Mouse (Mus musculus): Measurements from ENCODE around the gene Cxcr2. TPM values are rescaled to one million over a fixed set of nuclear protein-coding genes. Genes with fewer than 3 reads are reported as not detected.

Cxcr2 gene
- polyA plus RNA-seq, 1 experiment: not detected

DNA sequence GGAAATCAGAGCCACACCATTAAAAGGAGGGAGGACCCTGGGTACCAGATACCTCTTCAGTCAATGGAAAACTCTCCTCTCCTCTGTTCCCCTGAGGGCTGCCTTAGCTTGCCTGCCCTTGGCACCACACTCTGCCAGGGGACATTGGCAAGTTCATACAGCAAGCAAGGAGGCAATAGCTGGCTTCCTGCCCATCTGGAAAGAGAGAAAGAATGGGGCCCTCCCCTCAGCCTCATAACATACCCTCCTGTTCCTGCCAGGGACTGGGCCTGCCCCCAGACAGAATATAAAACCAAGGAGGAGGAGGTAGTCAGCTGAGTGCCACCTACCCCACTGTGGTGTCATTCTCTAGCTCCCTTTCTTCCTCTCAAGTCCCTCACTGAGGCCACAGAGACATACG lies 34.7 kb upstream of the Cxcr2 start:
- H3K4me1 ChIP-seq (ENCODE audit: control insufficient read depth, insufficient read depth, low read length): no peaks in the 10 kb centered on the region
- H3K27ac ChIP-seq (ENCODE audit: insufficient read depth, low read depth, low read length): no peak overlapping the region
- TF ChIP-seq CTCF (IDR thresholded peaks at IDR 0.05; ENCODE audit: low read depth, low read length) (no peak), POLR2A (IDR thresholded peaks at IDR 0.05; ENCODE audit: borderline replicate concordance, low read depth, low read length) (no peak)
- no peak overlapping the region for H3K4me3 ChIP-seq (ENCODE audit: insufficient read depth, low read length)

DNA sequence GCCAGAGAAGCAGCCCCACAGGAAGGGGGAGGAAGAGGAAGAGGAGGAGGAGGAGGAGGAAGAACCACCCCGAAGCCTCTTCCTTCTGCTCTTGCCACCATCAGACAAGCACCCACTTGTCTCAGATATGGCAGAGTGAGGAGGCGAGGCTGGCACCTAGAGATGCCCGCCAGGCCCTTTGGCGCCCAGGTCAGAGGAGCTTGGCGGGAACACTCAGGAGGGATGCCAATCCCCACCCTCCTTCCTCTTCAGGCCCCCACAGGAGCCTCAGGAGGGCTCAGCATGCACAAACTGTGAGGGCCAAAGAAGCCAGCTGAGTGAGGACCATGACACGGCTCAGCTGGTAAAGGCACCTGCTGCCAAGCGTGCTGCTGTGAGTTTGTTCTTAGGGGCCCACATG lies 32.7 kb upstream of the Cxcr2 start:
- TF ChIP-seq POLR2A (IDR thresholded peaks at IDR 0.05; ENCODE audit: borderline replicate concordance, low read depth, low read length): no peak
- no peak for TF ChIP-seq CTCF (IDR thresholded peaks at IDR 0.05; ENCODE audit: low read depth, low read length)
- H3K27ac ChIP-seq (ENCODE audit: insufficient read depth, low read depth, low read length): no peak overlapping the region
- peaks cover 9% of the 10 kb centered on the region for H3K4me1 ChIP-seq (ENCODE audit: control insufficient read depth, insufficient read depth, low read length)
- no peak overlapping the region for H3K4me3 ChIP-seq (ENCODE audit: insufficient read depth, low read length)

DNA sequence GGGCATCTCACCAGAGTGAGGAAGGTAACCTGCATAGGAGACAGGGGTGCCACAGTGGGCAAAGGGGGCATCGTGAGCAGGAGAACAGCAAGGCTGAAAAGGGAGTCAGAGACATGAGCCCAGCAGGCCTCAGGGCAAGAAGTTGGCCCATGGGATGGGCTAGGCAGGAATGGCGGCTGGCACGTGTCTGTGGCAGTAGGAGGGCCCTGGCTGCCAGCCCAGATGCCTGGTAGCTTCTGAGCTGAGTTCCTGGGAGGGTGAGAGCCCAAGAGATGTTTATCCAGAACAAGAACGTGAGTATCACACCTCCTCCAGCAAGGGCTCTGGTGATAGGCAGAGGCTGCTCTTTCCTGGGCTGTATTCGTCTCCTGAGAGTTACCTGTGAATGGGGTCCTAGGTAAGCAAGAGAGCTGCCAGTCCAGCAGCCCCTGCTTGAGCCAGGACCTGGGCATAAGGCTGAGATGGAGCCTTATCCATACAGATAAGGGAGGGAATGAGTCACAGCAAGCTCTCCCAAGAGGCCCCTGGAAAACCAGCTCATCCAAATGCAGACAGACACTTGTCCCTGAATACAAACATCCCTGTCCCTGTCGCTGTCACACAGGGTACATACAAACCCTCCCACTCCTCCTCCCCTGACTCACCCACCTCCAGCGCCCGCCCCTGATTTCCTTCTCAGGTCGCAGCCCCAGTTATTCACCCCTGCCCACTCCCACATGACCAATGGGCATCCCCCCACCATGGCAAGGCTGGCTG lies 31.8 kb upstream of the Cxcr2 start:
- Histone ChIP-seq H3K4me3 (ENCODE audit: insufficient read depth, low read length) (no peak overlapping the region), H3K27ac (ENCODE audit: insufficient read depth, low read depth, low read length) (no peak overlapping the region), H3K4me1 (ENCODE audit: control insufficient read depth, insufficient read depth, low read length) (peaks cover 10% of the 10 kb centered on the region)
- TF ChIP-seq CTCF (IDR thresholded peaks at IDR 0.05; ENCODE audit: low read depth, low read length): no peak
- TF ChIP-seq POLR2A (IDR thresholded peaks at IDR 0.05; ENCODE audit: borderline replicate concordance, low read depth, low read length): no peak

DNA sequence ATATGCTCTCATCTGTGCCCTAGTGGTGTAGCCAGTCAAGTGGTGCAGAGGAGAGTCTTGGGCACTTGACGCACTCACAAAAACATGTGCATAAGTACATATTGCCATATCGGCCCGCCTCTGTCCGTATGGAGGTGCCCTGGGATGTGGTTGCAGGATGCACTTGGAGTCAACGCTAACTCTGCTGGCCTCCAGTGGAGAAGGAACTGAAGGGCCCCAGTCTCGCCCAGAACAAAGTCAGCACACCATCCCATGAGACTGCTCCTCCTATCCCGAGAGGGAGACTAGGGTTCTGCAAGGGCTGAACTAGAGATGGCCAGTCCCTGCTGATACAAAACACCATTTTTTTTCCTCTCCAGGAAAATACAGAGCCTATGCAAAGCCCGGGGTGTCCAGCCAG lies 30.6 kb upstream of the Cxcr2 start:
- Histone ChIP-seq H3K4me3 (ENCODE audit: insufficient read depth, low read length) (no peak overlapping the region), H3K27ac (ENCODE audit: insufficient read depth, low read depth, low read length) (no peak overlapping the region), H3K4me1 (ENCODE audit: control insufficient read depth, insufficient read depth, low read length) (peaks cover 10% of the 10 kb centered on the region)
- TF ChIP-seq CTCF (IDR thresholded peaks at IDR 0.05; ENCODE audit: low read depth, low read length): no peak
- TF ChIP-seq POLR2A (IDR thresholded peaks at IDR 0.05; ENCODE audit: borderline replicate concordance, low read depth, low read length): no peak

DNA sequence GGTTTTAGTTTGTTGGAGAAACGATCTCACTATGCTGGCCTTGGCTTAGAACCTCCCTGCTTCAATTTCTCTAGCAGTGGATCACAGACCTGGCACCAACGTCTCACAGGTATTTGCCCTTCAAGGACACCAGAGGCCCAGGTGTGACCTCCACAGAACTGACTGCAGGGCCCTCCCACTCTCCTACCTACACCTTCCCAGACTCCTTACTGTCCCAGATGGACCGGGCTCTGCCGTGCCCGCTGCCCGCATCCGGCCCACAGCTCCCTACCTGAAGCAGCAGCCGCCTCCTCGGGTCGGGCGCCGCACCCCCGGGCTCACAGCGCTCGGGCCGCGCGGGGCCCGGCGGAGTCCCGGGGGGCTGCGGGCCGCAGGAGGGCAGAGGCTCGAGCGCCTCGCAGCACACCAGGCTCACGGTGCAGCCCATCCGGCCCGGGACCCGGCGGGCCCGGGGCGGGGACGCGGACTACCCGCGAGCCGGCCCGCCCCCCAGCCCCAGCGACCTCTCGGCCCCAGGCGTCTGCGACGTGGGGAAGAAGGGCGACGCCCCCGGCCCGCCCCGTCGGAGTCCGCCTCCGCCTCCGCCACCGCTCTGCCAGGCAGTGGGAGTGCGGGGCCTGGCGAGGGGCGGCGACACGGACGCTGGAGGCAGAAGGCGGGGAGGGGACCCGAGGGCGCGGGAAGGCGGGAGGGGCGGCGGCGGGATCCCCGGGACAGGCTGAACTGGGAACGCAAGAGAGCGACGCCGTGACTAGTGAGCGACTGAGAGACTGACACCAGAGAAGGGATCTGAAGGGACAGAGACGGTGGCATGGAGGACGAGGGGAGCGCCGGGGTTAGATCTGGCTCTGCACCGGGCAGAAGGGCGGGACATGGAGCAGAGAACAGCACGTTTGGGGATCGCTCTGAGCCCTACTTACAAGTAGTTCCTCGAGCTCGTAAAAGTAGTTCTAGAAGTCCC lies 29.5 kb upstream of the Cxcr2 start, which contains the start of gene Tns1:
Tns1 (minus strand) TSS at position 429 of the 961 bp plus-strand sequence.
- no peak within 1 kb of the TSS for H3K27ac ChIP-seq (ENCODE audit: insufficient read depth, low read depth, low read length)
- peaks cover 10% of the 10 kb centered on the region for H3K4me1 ChIP-seq (ENCODE audit: control insufficient read depth, insufficient read depth, low read length)
- peak within 1 kb of the TSS; percentile 50 for H3K4me3 ChIP-seq (ENCODE audit: insufficient read depth, low read length)
- TF ChIP-seq POLR2A (IDR thresholded peaks at IDR 0.05; ENCODE audit: borderline replicate concordance, low read depth, low read length) (no peak), CTCF (IDR thresholded peaks at IDR 0.05; ENCODE audit: low read depth, low read length) (no peak)

DNA sequence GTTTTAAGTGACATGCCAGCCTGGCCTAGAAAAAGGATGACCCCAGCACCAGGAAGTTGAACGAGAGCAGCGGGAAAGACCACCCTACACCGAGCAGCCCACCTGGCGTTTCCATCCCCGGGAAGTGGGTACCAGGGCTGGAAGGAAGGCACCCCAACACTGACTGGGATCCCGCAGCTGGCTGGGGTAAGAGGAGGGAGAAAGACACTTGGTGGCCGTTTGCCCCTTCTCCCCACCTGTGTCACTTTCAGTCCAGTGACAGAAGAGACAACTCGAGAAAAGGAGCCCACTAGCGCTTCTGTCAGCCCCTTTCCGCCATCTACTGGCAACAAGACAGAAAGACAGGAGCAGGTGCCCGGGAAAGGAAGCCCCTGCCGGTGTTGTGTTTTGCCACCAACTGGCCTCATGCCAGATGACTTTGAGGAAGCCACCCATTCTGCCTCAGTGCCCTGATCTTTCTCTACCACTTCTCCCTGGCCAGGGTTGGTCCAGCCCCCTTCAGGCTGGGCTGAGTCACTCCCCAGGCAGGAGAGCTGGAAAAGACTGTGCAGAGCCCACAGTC lies 28.7 kb upstream of the Cxcr2 start, which contains the start of gene Rufy4:
Rufy4 (plus strand) TSS at position 551 of the 562 bp plus-strand sequence.
- no peak within 1 kb of the TSS for H3K27ac ChIP-seq (ENCODE audit: insufficient read depth, low read depth, low read length)
- peak within 1 kb of the TSS; percentile 50 for H3K4me3 ChIP-seq (ENCODE audit: insufficient read depth, low read length)
- TF ChIP-seq CTCF (IDR thresholded peaks at IDR 0.05; ENCODE audit: low read depth, low read length) (peak; percentile 46), POLR2A (IDR thresholded peaks at IDR 0.05; ENCODE audit: borderline replicate concordance, low read depth, low read length) (no peak)
- H3K4me1 ChIP-seq (ENCODE audit: control insufficient read depth, insufficient read depth, low read length): peaks cover 10% of the 10 kb centered on the region

DNA sequence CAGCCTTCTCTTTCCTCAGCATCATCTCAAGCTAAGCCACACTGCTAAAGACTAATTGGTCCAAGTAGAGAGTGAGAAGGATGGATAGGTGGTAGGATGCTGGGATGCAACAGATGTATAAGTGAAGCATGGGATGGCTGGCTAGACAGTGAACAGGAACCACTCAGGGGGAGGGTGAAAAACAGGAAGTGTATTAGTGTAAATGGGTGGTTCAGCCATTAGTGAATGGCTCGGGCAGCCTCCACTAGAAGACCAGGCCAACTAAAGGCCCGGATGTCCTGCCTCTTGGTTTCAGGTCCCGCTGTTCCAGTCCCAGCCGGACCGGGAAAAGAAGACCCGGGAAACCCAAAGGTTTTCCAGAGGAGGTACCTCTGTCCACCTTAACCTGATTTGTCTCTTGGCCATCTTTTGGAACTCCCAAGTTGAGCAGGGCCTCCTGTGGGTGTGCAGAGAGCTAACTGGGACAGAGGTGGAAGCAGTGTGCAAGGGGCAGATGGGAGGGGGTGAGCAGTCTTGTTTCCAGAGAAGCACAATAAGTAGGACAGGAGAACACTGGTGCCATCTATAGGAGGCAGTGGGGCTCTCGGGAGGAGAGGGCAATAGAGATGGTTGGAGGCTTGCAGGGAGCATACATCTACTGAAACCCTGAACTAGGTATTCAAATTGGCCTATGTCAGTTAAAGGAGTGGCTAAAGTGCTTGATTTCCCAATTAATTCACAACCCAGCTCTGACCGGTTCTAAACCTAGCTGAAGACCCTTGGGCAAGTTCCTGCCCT lies 22.7 kb upstream of the Cxcr2 start:
- no peak overlapping the region for H3K27ac ChIP-seq (ENCODE audit: insufficient read depth, low read depth, low read length)
- no peak for TF ChIP-seq CTCF (IDR thresholded peaks at IDR 0.05; ENCODE audit: low read depth, low read length)
- TF ChIP-seq POLR2A (IDR thresholded peaks at IDR 0.05; ENCODE audit: borderline replicate concordance, low read depth, low read length): no peak
- no peak overlapping the region for H3K4me3 ChIP-seq (ENCODE audit: insufficient read depth, low read length)
- peaks cover 17% of the 10 kb centered on the region for H3K4me1 ChIP-seq (ENCODE audit: control insufficient read depth, insufficient read depth, low read length)

DNA sequence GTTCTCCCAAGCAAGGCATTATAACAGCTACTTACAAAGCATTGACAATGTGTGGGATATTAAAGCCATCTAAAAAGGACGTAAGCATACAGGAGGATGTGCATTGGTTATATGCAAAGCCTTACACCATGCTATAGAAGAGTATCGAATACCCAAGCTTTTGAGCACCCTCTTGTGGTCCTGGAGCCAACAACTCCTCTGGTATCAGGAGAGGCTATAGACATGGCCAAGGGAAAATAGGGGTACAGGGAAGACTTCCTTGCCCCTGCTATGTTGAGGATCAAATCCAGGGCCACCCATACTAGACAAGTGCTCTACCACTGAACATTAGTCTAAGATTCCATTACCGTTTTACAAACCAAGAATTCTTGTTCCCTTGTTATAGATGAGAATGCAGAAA lies 21.8 kb upstream of the Cxcr2 start:
- Histone ChIP-seq H3K4me3 (ENCODE audit: insufficient read depth, low read length) (no peak overlapping the region), H3K4me1 (ENCODE audit: control insufficient read depth, insufficient read depth, low read length) (peaks cover 16% of the 10 kb centered on the region), H3K27ac (ENCODE audit: insufficient read depth, low read depth, low read length) (no peak overlapping the region)
- no peak for TF ChIP-seq CTCF (IDR thresholded peaks at IDR 0.05; ENCODE audit: low read depth, low read length)
- TF ChIP-seq POLR2A (IDR thresholded peaks at IDR 0.05; ENCODE audit: borderline replicate concordance, low read depth, low read length): no peak

DNA sequence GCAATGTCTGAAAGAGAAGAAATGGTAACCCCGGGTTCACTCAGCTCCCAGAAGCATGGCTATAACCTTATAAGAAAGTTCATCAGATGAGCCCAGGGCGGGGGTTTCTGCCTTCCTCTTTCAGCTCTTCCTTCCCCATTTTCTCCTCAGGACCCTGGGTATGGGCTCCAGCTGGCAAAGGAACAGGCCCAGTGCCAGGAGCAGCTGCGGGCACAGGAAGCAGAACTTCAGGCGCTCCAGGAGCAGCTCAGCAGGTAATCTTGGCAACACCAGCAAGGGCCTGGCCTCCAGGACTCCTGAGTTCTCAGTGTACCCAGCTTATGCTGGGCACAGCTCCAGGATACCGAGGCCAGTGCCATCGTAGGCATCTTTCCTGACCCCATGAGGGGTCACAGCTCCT lies 19.8 kb upstream of the Cxcr2 start:
- no peak overlapping the region for H3K4me3 ChIP-seq (ENCODE audit: insufficient read depth, low read length)
- peaks cover 16% of the 10 kb centered on the region for H3K4me1 ChIP-seq (ENCODE audit: control insufficient read depth, insufficient read depth, low read length)
- H3K27ac ChIP-seq (ENCODE audit: insufficient read depth, low read depth, low read length): no peak overlapping the region
- TF ChIP-seq POLR2A (IDR thresholded peaks at IDR 0.05; ENCODE audit: borderline replicate concordance, low read depth, low read length): no peak
- no peak for TF ChIP-seq CTCF (IDR thresholded peaks at IDR 0.05; ENCODE audit: low read depth, low read length)
